Mouse (Mus musculus) E14TG2a.4 (cell line): ENCODE results near the gene Ddx49.

ENCODE experiments used
- CTCF ChIP-seq: conservative IDR thresholded peaks from 2 replicates; pipeline ENCODE4 v1.5.1; 2014; ENCODE audit warnings: low read length
- NANOG ChIP-seq: IDR thresholded peaks from 2 replicates; pipeline ENCODE4 v1.6.1; 2014; ENCODE audit warnings: borderline replicate concordance, low read length, mixed read lengths

DNA sequence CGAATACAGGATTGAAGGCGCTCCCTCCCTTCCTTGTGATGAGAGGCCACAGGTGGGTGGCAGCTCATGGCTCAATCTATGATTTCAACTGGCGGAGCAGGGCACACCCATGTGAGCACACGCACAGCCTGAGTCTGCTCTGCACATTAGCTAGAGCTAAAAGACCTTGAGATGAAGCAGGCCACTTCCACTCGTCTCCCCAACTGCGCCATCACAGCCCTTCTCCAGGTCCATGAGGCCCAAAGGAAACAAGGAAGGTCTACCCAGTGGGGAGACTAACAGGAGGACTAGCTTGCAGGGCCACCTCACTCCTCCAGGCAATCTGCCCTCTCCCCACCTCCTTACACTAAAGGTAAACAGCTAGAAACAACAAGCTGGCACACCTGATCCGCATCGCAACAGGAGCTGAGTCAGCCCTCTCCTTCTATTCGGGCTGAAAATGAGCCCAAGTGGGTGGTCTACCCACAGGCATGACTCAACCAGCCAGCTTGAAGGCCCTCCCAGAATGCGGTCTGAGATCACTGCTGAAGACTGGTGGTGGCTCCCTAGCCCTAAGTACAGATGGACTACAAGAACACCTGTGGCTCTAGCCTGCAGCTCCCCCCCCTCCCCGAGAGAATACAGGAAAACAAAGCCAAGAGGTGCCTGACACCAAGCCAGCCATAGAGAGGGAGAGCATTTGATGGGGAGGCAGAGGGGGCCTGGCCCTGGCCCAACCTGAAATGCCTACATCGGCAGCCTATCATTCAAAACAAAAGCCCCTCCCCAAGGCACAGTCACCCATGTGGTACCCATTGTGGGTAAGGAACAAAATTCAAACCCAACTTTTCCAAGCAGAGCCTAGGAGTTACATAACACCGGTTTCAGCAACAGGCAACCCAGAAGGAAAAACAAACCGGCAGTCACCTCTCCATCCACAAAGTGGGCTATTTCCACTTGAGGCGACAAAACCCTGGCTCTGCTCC is 49.0 kb upstream of the Ddx49 start:
- no peak for TF ChIP-seq CTCF
- TF ChIP-seq NANOG, result no peak
